Mouse (Mus musculus): ENCODE results near the gene Dynll1. TPM values are rescaled to one million over a fixed set of nuclear protein-coding genes. Genes with fewer than 3 reads are reported as not detected.

Dynll1 gene
- polyA plus RNA-seq, 1 experiment from 2014 or later, result 1,297 TPM

DNA sequence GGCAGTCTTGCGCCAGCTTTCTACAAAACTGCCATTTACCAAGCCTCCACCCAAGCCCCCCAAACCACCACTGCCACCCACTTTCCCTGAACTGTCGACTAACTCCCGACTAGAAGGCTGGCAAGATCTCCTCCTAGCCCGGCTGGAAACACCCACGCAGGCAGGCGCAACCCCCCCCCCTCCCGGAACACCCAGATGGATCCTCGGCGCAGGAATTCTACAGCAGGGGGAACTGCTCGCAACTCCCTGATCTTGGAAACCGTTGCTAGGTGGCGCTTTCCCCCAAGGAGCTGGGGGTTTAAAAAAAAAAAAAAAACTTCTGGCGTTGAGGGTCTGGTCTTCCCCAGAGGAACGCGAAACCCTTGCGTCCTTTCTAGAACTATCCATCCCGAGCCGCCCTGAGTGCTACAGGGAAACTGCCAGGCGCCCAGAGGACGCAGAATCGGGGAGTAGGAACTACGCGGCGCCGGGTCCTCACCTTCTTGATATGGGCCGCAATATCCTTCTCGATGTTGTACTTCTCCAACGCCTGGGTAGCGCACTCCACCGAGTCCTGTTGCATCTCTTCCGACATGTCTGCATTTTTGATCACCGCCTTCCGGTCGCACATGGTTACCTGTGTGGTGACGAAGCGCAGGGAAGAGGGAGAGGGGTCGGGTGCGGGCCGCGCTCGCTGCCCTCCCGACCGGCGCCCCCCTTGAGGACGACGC lies 609 bp downstream of the Dynll1 start:
- Histone ChIP-seq H3K27me3 (replicated peaks) (no peaks in the 10 kb centered on the region), H3K36me3 (peaks cover 24% of the 10 kb centered on the region), H3K4me3 (replicated peaks) (peak overlapping the region; percentile 95), H3K9me3 (no peaks in the 10 kb centered on the region), H3K27ac (peak overlapping the region; percentile 94), H3K4me2 (replicated peaks) (peak overlapping the region; percentile 49), H3K9ac (peak overlapping the region; percentile 90), H3K4me1 (replicated peaks) (peaks cover 23% of the 10 kb centered on the region)
- under 1% methylated on average over 45 of the region's 46 CpGs for WGBS
- ATAC-seq, result peak; percentile 1

DNA sequence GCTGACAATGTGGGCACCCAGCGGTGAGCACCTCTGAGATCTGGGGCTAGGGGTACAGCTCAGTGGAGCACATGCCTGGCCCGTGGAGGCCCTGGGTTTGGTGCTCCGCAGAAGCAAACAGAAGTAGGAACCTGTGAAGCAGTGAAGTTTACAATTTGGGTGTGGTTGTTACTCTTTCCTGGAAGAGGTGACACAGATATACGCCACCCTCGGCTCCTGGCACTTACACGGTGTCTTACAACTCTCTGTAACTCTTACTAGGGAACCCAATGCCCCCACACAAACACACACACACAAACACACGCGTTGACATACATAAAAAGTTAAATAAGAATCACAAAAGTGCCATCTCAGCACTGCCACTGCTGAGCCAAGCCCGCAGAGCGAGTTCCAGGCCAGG lies 4.5 kb downstream of the Dynll1 start:
- no peaks in the 10 kb centered on the region for H3K27me3 ChIP-seq (replicated peaks)
- no peak overlapping the region for H3K4me3 ChIP-seq (replicated peaks)
- 0 out of 2 replicates have a peak overlapping the region, but pooled peaks have one; percentile 1 for H3K27ac ChIP-seq
- ATAC-seq, result no peak
- H3K9me3 ChIP-seq, result no peaks in the 10 kb centered on the region
- no peak overlapping the region for H3K4me2 ChIP-seq (replicated peaks)
- H3K36me3 ChIP-seq, result peaks cover 27% of the 10 kb centered on the region
- H3K9ac ChIP-seq, result no peak overlapping the region
- peaks cover 19% of the 10 kb centered on the region for H3K4me1 ChIP-seq (replicated peaks)
- WGBS, result 70% methylated on average over 10 of the region's 10 CpGs

DNA sequence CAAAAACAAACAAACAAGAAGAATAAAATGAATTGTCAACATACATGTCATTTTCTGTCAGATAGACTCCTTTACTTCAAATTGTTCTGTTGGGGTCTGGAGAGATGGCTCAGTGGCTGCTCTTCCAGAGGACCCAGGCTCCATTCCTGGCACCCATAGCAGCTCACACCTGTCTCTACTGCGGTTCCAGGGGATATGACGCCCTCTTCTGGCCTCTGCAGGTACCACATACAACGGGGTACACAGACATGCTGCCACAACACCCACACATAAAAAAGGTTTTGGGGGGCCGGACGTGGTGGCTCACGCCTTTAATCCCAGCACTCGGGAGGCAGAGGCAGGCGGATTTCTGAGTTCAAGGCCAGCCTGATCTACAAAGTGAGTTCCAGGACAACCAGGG lies 6.6 kb downstream of the Dynll1 start:
- H3K27me3 ChIP-seq (replicated peaks), result no peaks in the 10 kb centered on the region
- no peak overlapping the region for H3K27ac ChIP-seq
- 91% methylated on average over 8 of the region's 8 CpGs for WGBS
- H3K9me3 ChIP-seq, result no peaks in the 10 kb centered on the region
- peaks cover 39% of the 10 kb centered on the region for H3K36me3 ChIP-seq
- peaks cover 16% of the 10 kb centered on the region for H3K4me1 ChIP-seq (replicated peaks)
- H3K4me3 ChIP-seq (replicated peaks), result no peak overlapping the region
- no peak overlapping the region for H3K9ac ChIP-seq
- H3K4me2 ChIP-seq (replicated peaks), result no peak overlapping the region
- ATAC-seq, result no peak

DNA sequence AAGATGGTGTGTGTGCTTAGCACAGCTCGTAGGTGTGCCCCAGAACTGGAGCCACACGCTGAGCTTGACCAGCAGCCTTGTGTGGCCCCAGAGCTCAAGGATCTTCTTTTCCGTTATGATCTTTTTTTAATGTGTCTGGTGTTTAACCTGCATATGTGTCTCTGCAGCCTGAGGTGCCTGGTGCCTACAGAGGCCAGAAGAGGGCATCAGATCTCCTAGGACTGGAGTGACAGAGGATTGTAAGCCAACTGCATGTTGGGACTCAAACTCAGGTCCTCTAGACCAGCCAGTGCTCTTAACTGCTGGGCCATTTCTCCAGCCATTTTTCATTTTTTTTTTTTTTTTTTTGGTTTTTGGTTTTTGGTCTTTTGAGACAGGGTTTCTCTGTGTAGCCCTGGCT lies 16.1 kb downstream of the Dynll1 start:
- H3K4me3 ChIP-seq (replicated peaks), result no peak overlapping the region
- H3K36me3 ChIP-seq, result peaks cover 15% of the 10 kb centered on the region; the same call in 1 of the 2 replicates
- H3K27ac ChIP-seq, result no peak overlapping the region
- H3K9me3 ChIP-seq, result no peaks in the 10 kb centered on the region
- H3K9ac ChIP-seq, result no peak overlapping the region
- 86% methylated on average over 3 of the region's 3 CpGs for WGBS
- no peak for ATAC-seq
- peaks cover 4% of the 10 kb centered on the region; the same call in 1 of the 2 replicates for H3K4me1 ChIP-seq (replicated peaks)
- H3K4me2 ChIP-seq (replicated peaks), result no peak overlapping the region
- H3K27me3 ChIP-seq (replicated peaks), result no peaks in the 10 kb centered on the region

DNA sequence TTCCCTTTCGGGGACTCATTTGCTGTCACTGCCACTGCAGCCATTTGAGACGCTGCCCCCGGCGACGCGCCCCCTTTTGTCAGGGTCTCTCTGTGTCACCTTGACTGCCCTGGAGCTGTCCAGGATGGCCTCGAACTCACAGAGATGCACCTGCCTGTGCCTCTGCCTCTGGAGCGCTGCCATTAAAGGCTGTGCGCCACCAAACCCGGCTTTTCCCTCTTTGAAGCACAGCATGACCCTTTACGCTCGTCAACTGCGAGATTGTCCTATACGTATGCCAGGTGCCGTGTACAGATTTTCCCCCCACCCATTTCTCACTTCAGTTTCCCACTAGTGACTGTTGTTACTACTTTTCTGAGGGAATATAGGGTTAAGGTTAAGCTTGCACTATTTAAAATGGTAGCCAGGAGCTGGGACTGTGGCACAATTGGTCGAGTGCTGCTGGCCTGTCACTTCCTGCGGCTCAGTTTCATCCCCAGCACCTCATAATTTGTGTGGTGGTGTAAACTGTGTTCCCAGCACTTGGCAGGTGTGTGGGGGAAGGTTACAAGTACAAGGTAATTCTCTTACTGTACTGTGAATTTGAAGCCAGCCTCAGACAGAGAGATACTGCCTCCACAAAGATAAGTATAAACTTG lies 20.6 kb downstream of the Dynll1 start:
- Histone ChIP-seq H3K9ac (peak overlapping the region; percentile 86), H3K9me3 (no peaks in the 10 kb centered on the region), H3K36me3 (peaks cover 10% of the 10 kb centered on the region; the same call in 1 of the 2 replicates), H3K27ac (0 out of 2 replicates have a peak overlapping the region, but pooled peaks have one; percentile 23), H3K4me3 (replicated peaks) (peak overlapping the region; percentile 87), H3K4me1 (replicated peaks) (peaks cover 6% of the 10 kb centered on the region; the same call in 1 of the 2 replicates), H3K27me3 (replicated peaks) (no peaks in the 10 kb centered on the region), H3K4me2 (replicated peaks) (peak overlapping the region; percentile 87)
- ATAC-seq, result peak; percentile 19
- 5% methylated on average over 17 of the region's 17 CpGs for WGBS

DNA sequence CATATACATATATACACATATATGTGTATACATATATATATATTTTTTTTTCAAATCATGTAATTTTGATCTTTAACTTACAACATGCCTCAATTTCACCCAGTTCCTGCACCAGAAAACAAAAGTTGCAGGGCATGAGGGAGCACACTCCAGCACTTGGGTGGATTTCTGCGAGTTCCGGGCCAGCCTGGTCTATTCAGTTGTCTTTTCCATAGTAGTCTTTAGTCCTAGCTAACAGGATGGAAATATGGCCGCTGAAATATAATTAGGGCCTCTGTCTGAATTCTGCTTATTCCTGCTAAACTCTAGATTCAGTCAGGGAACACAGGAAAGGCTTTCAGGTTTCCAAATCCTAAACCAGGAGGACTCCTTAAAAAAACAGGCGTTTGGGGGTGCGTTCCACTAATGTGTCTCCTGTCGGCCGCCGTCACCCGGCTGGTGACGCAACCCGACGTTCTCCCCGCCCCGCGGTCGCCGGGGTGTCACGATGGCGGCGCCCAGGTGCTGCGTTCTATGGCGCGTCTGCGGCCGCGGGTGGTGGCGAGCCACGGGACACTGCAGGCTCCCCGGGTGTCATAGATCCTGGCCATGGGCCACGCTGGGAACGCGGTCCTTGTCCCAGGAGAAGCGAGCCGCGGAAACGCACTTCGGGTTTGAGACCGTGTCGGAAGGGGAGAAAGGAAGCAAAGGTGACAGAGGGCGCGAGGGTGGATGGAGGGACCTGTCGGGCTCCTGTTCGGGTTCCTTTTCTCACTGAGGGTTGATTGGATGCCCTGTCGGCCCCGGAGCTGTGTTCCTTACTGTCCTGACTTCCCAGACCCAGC lies 21.4 kb downstream of the Dynll1 start, which contains the start of gene Coq5:
TSS of gene Coq5 (plus strand) at position 441 of the 824 bp plus-strand sequence.
- ATAC-seq, result peak; percentile 87
- Histone ChIP-seq H3K4me2 (replicated peaks) (peak within 1 kb of the TSS; percentile 87), H3K9me3 (no peaks in the 10 kb centered on the region), H3K4me3 (replicated peaks) (peak within 1 kb of the TSS; percentile 87), H3K36me3 (peaks cover 6% of the 10 kb centered on the region; the same call in 1 of the 2 replicates), H3K9ac (peak within 1 kb of the TSS; percentile 86), H3K27me3 (replicated peaks) (no peaks in the 10 kb centered on the region), H3K27ac (0 out of 2 replicates have a peak within 1 kb of the TSS, but pooled peaks have one; percentile 23), H3K4me1 (replicated peaks) (peaks cover 6% of the 10 kb centered on the region; the same call in 1 of the 2 replicates)
- 3% methylated on average over 45 of the region's 45 CpGs for WGBS

DNA sequence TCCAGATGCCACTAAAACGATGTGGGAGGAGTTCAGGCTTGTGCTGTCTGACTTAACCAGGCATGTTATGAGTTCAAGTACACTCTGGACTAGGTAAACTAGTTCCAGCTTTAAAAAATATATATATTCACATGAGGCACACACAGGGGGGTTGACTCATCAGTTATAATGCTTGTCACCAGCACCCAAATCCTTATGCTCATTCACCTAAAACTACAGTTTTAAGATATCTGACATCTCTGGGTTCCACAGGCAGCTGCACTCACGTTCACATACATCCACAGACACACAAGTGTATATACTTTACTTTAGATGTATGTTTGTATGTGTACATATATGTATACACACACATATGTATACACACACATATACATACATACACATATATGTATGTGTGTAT lies 22.0 kb downstream of the Dynll1 start:
- H3K27ac ChIP-seq, result no peak overlapping the region
- H3K4me3 ChIP-seq (replicated peaks), result no peak overlapping the region
- H3K9me3 ChIP-seq, result no peaks in the 10 kb centered on the region
- no peak overlapping the region for H3K4me2 ChIP-seq (replicated peaks)
- peaks cover 6% of the 10 kb centered on the region; the same call in 1 of the 2 replicates for H3K4me1 ChIP-seq (replicated peaks)
- no peak overlapping the region for H3K9ac ChIP-seq
- ATAC-seq, result no peak; the same call in 1 of the 2 replicates
- H3K27me3 ChIP-seq (replicated peaks), result no peaks in the 10 kb centered on the region
- WGBS, result 54% methylated on average over 2 of the region's 2 CpGs
- no peaks in the 10 kb centered on the region for H3K36me3 ChIP-seq

DNA sequence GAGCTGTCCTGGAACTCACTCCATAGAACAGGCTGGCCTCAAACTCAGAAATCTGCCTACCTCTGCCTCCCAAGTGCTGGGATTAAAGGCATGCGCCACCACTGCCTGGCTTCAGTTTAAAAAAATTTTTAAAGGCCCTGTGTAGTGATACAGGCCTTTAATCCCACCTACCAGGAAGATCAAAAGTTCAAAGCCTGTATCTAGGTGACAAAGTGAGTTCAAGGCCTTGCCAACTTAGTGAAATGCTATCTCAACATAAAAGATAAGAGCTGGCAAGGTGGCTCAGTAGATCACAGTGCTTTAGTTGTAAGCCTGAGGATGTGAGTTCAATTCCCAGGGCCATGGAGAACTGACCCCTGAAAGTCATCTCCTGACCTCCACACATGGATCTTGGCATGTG lies 22.7 kb downstream of the Dynll1 start:
- Histone ChIP-seq H3K4me3 (replicated peaks) (no peak overlapping the region), H3K4me2 (replicated peaks) (no peak overlapping the region), H3K36me3 (no peaks in the 10 kb centered on the region), H3K9me3 (no peaks in the 10 kb centered on the region), H3K9ac (no peak overlapping the region), H3K4me1 (replicated peaks) (peaks cover 9% of the 10 kb centered on the region; the same call in 1 of the 2 replicates), H3K27me3 (replicated peaks) (no peaks in the 10 kb centered on the region), H3K27ac (no peak overlapping the region)
- no peak for ATAC-seq
- WGBS, result 56% methylated on average over 1 of the region's 1 CpGs

DNA sequence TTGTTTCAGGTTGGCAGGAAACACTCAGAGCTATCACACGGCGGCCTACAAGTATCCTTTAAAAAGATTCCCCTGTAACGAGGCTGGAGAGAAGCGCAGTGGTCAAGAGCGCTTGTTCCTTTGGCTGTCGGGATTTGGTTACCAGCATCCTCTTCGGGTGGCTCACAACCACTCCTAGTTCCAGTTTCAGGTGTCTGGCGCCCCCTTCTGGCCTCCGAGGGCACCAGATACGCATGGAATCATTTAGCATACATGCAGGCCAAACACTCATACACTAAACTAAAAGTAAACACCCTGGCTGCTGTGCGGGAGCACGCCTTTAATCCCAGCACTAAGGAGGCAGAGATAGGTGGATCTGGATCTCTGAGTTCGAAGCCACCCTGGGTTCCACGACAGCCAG lies 24.8 kb downstream of the Dynll1 start:
- H3K27me3 ChIP-seq (replicated peaks), result no peaks in the 10 kb centered on the region
- H3K9me3 ChIP-seq, result no peaks in the 10 kb centered on the region
- no peak overlapping the region for H3K27ac ChIP-seq
- 39% methylated on average over 14 of the region's 14 CpGs for WGBS
- H3K4me1 ChIP-seq (replicated peaks), result peaks cover 12% of the 10 kb centered on the region
- H3K36me3 ChIP-seq, result no peaks in the 10 kb centered on the region
- no peak overlapping the region for H3K9ac ChIP-seq
- no peak overlapping the region for H3K4me2 ChIP-seq (replicated peaks)
- ATAC-seq, result no peak
- H3K4me3 ChIP-seq (replicated peaks), result no peak overlapping the region

DNA sequence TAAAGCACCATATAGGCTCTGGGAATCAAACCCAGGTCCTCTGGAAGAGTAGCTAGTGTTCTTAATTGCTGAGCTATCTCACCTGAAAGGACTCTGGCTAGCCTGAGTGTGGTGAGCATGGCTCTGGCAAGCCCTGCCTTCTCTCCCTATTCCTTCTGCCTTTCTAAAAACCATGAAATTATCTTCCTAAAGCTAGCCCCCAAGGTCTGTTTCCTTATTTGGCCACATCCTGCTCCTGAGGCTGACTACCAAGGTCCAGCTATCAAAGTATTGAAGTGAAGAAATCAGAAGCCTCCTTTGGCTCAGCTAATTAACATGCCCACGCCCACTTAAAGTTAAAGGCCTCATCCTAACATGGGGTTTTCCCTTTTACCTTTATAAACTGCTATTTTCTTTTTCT lies 26.0 kb downstream of the Dynll1 start:
- 87% methylated on average over 1 of the region's 1 CpGs for WGBS
- no peak for ATAC-seq
- Histone ChIP-seq H3K27me3 (replicated peaks) (no peaks in the 10 kb centered on the region), H3K9me3 (no peaks in the 10 kb centered on the region), H3K9ac (no peak overlapping the region), H3K4me2 (replicated peaks) (no peak overlapping the region), H3K4me3 (replicated peaks) (no peak overlapping the region), H3K36me3 (no peaks in the 10 kb centered on the region), H3K27ac (no peak overlapping the region), H3K4me1 (replicated peaks) (peaks cover 18% of the 10 kb centered on the region)

DNA sequence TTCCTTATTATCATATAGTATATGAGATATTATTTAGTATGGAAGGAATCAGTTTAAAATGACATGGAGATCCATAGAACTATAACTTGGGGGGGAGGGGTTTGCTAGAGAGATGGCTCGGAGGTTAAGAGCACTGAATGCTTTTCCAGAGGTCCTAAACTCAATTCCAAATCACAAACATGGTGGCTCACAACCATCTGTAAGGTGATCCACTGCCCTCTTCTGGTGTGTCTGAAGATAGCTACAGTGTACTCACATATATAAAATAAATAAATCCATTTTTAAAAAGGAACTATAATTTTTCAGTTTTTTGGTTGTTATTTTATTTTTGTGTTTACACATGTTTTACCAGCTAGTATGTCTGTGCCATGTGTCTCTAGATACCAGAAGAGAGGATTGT lies 26.4 kb downstream of the Dynll1 start:
- Histone ChIP-seq H3K27ac (no peak overlapping the region), H3K4me2 (replicated peaks) (no peak overlapping the region), H3K4me3 (replicated peaks) (no peak overlapping the region), H3K27me3 (replicated peaks) (no peaks in the 10 kb centered on the region), H3K9ac (no peak overlapping the region), H3K4me1 (replicated peaks) (peaks cover 22% of the 10 kb centered on the region), H3K9me3 (no peaks in the 10 kb centered on the region), H3K36me3 (no peaks in the 10 kb centered on the region)
- ATAC-seq, result no peak
- 55% methylated on average over 1 of the region's 1 CpGs for WGBS
